Mouse (Mus musculus): Measurements from ENCODE around the gene Ctnnbl1. TPM values are rescaled to one million over a fixed set of nuclear protein-coding genes. Genes with fewer than 3 reads are reported as not detected.

Gene Ctnnbl1
- polyA plus RNA-seq (2017; shearing (Covaris generic)) = 10 to 100 TPM; 82.4 to 85.5 TPM

DNA sequence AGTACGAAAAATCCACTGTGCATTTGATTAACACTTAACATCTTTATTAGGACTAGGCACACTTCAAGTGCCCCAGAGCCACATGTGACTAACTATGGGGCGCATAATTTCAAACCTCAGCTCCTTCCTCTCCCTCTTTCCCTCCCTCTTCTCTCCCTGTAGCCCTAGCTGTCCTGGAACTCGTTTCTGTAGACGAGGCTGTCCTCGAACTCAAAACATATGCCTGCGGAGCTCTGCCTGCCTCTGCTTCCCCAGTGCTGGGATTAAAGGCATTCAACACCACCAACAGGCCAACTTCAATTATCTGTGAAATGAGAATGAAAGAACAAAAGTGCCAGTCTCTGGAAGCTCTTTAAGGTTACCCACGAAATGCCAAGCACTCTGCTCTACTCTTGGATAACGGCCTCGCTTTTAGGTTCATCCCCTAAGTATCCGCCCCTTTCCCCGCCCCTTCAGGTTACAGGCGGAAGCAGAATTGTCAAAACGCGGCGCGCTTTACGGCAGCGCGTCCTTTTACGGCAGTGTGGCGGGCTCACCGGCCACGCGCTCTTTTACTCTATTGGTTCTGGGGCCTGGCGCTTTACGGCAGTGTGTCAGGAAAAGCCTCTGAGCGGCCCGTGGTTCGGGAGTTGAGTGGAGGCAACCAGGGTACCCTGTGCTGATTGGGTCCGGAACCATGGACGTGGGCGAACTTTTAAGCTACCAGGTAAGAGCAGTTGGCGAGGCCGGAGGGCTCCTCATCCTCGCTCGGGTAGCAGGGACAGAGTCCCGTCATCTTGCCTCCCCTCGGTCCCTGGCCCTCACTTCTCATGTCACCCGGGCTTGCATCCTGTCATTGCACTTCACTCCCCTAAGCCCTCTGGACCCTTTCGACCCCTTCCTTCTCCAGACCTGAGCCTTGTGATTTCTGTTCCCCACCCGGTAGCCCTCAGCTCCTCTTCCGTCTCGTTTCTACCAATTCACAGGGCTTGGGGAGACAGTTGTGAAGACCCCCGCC, at the start of gene Ctnnbl1:
Gene Ctnnbl1 (plus strand): TSS at position 548 of the 997 bp plus-strand sequence.

DNA sequence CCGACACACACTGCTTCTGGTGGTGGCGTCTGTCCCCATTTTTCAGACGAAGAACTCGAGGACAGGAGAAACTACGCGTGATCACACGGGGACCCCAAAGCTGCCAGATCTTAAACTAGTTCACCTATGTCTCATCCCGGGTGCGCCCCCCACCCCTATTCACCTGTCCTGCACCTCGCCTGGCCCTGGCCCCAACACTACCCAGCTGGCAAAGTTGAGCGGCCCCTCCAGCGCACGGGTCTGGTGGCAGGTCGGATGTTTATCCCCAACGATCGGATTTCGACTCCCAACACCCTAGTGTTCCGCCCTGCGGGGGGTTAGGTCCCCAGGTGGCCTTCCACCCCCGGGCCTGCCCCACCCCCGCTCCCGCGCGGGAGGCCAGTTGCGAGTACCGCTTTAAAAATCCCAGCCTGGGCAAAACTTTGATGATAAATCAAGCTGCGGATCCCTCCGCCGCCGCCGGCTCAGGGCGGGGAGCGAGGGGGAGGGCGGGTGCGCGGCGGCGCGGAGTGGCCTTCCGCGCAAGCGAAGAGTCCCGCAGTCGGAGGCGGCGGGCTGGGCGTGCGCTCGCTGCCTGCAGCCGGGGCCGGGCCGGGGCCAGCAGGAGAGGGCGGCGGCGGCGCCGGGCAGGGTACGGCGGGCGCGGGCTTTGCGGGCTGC, 177.0 kb downstream of the Ctnnbl1 start, which contains the start of gene Vstm2l:
Gene Vstm2l (plus strand): TSS at position 549 of the 660 bp plus-strand sequence.

Other genes starting within 250 kb of the Ctnnbl1 start
- gene Nnat, start 177.3 kb upstream of the Ctnnbl1 start, polyA plus RNA-seq (2017; shearing (Covaris generic)) = under 1 TPM; 0.14 to 0.42 TPM
- gene Blcap, start 166.1 kb upstream of the Ctnnbl1 start, polyA plus RNA-seq (2017; shearing (Covaris generic)) = 10 to 100 TPM; 11.1 to 16.5 TPM
- not detected for gene Vstm2l, start 177.3 kb downstream of the Ctnnbl1 start, polyA plus RNA-seq (2017; shearing (Covaris generic))

Data from activated CD4-positive, CD25-positive, alpha-beta regulatory T cell (primary cell).